Mouse (Mus musculus): ENCODE data around the gene Tlr11. TPM values are rescaled to one million over a fixed set of nuclear protein-coding genes. Genes with fewer than 3 reads are reported as not detected.

The Tlr11 gene
- polyA plus RNA-seq (2015; fragmentation: Nextera tagmentation; extraction: Ambion mirVana), result 0.07 and 0.08 TPM in 2 replicates

GRCm38 (mm10) chr14:50357593-50357992 is at the start of gene Tlr11:
TSS of gene Tlr11 (plus strand) at chr14:50357914.
- no peak within 1 kb of the TSS for H3K9ac ChIP-seq (ENCODE audit: low read depth, low read length)
- no peak within 1 kb of the TSS for H3K4me2 ChIP-seq (replicated peaks; ENCODE audit: low read depth)
- 0 out of 2 replicates have a peak, but pooled peaks cover 2% of the 10 kb centered on the region for H3K9me3 ChIP-seq (ENCODE audit: control insufficient read depth)
- H3K27me3 ChIP-seq (replicated peaks; ENCODE audit: control insufficient read depth, insufficient read depth, low read length), result no peaks in the 10 kb centered on the region
- H3K4me1 ChIP-seq (replicated peaks; ENCODE audit: control insufficient read depth, insufficient read depth, low read length), result no peaks in the 10 kb centered on the region
- H3K36me3 ChIP-seq (ENCODE audit: control insufficient read depth, insufficient read depth), result no peaks in the 10 kb centered on the region
- no peak for TF ChIP-seq CTCF (IDR thresholded peaks at IDR 0.05; ENCODE audit: low read depth)
- 82% methylated on average over 2 of the region's 2 CpGs for WGBS
- no peak within 1 kb of the TSS for H3K27ac ChIP-seq (ENCODE audit: low read depth, low read length)
- ATAC-seq, result no peak
- no peak within 1 kb of the TSS for H3K4me3 ChIP-seq (ENCODE audit: low read depth, low read length)

- Histone ChIP-seq H3K27ac (ENCODE audit: low read depth, low read length) (no peak within 1 kb of the TSS), H3K9me3 (ENCODE audit: control insufficient read depth) (no peaks in the 10 kb centered on the region), H3K9ac (ENCODE audit: low read depth, low read length) (no peak within 1 kb of the TSS), H3K4me3 (ENCODE audit: low read depth, low read length) (no peak within 1 kb of the TSS), H3K4me1 (replicated peaks; ENCODE audit: control insufficient read depth, insufficient read depth, low read length) (no peaks in the 10 kb centered on the region), H3K4me2 (replicated peaks; ENCODE audit: low read depth) (no peak within 1 kb of the TSS), H3K36me3 (ENCODE audit: control insufficient read depth, insufficient read depth) (no peaks in the 10 kb centered on the region), H3K27me3 (replicated peaks; ENCODE audit: control insufficient read depth, insufficient read depth, low read length) (no peaks in the 10 kb centered on the region)
- no peak for TF ChIP-seq CTCF (IDR thresholded peaks at IDR 0.05; ENCODE audit: low read depth)
- ATAC-seq, result no peak
- WGBS, result 41% methylated on average over 1 of the region's 1 CpGs
Measured at GRCm38 (mm10) chr14:50326661-50327060, 31.1 kb upstream of the Tlr11 start, which contains the start of gene Olfr734. TSS of gene Olfr734 (minus strand) at chr14:50326761.

GRCm38 (mm10) chr14:50348796-50349195 is 8.9 kb upstream of the Tlr11 start, which contains the start of gene Olfr735:
TSS of gene Olfr735 (minus strand) at chr14:50348872.
- ATAC-seq, result no peak
- H3K4me1 ChIP-seq (replicated peaks; ENCODE audit: control insufficient read depth, insufficient read depth, low read length), result no peaks in the 10 kb centered on the region
- no peak within 1 kb of the TSS for H3K4me2 ChIP-seq (replicated peaks; ENCODE audit: low read depth)
- no peaks in the 10 kb centered on the region for H3K36me3 ChIP-seq (ENCODE audit: control insufficient read depth, insufficient read depth)
- H3K9me3 ChIP-seq (ENCODE audit: control insufficient read depth), result no peaks in the 10 kb centered on the region
- WGBS, result 90% methylated on average over 2 of the region's 2 CpGs
- H3K9ac ChIP-seq (ENCODE audit: low read depth, low read length), result no peak within 1 kb of the TSS
- H3K4me3 ChIP-seq (ENCODE audit: low read depth, low read length), result no peak within 1 kb of the TSS
- no peaks in the 10 kb centered on the region for H3K27me3 ChIP-seq (replicated peaks; ENCODE audit: control insufficient read depth, insufficient read depth, low read length)
- no peak for TF ChIP-seq CTCF (IDR thresholded peaks at IDR 0.05; ENCODE audit: low read depth)
- no peak within 1 kb of the TSS for H3K27ac ChIP-seq (ENCODE audit: low read depth, low read length)

GRCm38 (mm10) chr14:50352438-50352837 is 5.3 kb upstream of the Tlr11 start:
- TF ChIP-seq CTCF (IDR thresholded peaks at IDR 0.05; ENCODE audit: low read depth), result peak; percentile 59
- no peak overlapping the region for H3K9ac ChIP-seq (ENCODE audit: low read depth, low read length)
- no peaks in the 10 kb centered on the region for H3K4me1 ChIP-seq (replicated peaks; ENCODE audit: control insufficient read depth, insufficient read depth, low read length)
- no peak overlapping the region for H3K4me2 ChIP-seq (replicated peaks; ENCODE audit: low read depth)
- no peak overlapping the region for H3K4me3 ChIP-seq (ENCODE audit: low read depth, low read length)
- no peak for ATAC-seq
- H3K27ac ChIP-seq (ENCODE audit: low read depth, low read length), result no peak overlapping the region
- no peaks in the 10 kb centered on the region for H3K9me3 ChIP-seq (ENCODE audit: control insufficient read depth)
- H3K36me3 ChIP-seq (ENCODE audit: control insufficient read depth, insufficient read depth), result no peaks in the 10 kb centered on the region
- 41% methylated on average over 3 of the region's 3 CpGs for WGBS
- H3K27me3 ChIP-seq (replicated peaks; ENCODE audit: control insufficient read depth, insufficient read depth, low read length), result no peaks in the 10 kb centered on the region

GRCm38 (mm10) chr14:50356725-50357124 is 989 bp upstream of the Tlr11 start:
- H3K4me2 ChIP-seq (replicated peaks; ENCODE audit: low read depth), result no peak overlapping the region
- 46% methylated on average over 2 of the region's 2 CpGs for WGBS
- H3K4me3 ChIP-seq (ENCODE audit: low read depth, low read length), result no peak overlapping the region
- no peaks in the 10 kb centered on the region for H3K4me1 ChIP-seq (replicated peaks; ENCODE audit: control insufficient read depth, insufficient read depth, low read length)
- no peak for ATAC-seq
- H3K27me3 ChIP-seq (replicated peaks; ENCODE audit: control insufficient read depth, insufficient read depth, low read length), result no peaks in the 10 kb centered on the region
- no peak overlapping the region for H3K27ac ChIP-seq (ENCODE audit: low read depth, low read length)
- H3K9me3 ChIP-seq (ENCODE audit: control insufficient read depth), result 0 out of 2 replicates have a peak, but pooled peaks cover 2% of the 10 kb centered on the region
- no peak for TF ChIP-seq CTCF (IDR thresholded peaks at IDR 0.05; ENCODE audit: low read depth)
- no peaks in the 10 kb centered on the region for H3K36me3 ChIP-seq (ENCODE audit: control insufficient read depth, insufficient read depth)
- H3K9ac ChIP-seq (ENCODE audit: low read depth, low read length), result no peak overlapping the region

- Histone ChIP-seq H3K27ac (ENCODE audit: low read depth, low read length) (no peak overlapping the region), H3K4me1 (replicated peaks; ENCODE audit: control insufficient read depth, insufficient read depth, low read length) (no peaks in the 10 kb centered on the region), H3K36me3 (ENCODE audit: control insufficient read depth, insufficient read depth) (no peaks in the 10 kb centered on the region), H3K9ac (ENCODE audit: low read depth, low read length) (no peak overlapping the region), H3K4me2 (replicated peaks; ENCODE audit: low read depth) (no peak overlapping the region), H3K9me3 (ENCODE audit: control insufficient read depth) (0 out of 2 replicates have a peak, but pooled peaks cover 2% of the 10 kb centered on the region), H3K27me3 (replicated peaks; ENCODE audit: control insufficient read depth, insufficient read depth, low read length) (no peaks in the 10 kb centered on the region), H3K4me3 (ENCODE audit: low read depth, low read length) (no peak overlapping the region)
- WGBS, result 74% methylated on average over 3 of the region's 3 CpGs
- ATAC-seq, result no peak
- TF ChIP-seq CTCF (IDR thresholded peaks at IDR 0.05; ENCODE audit: low read depth), result no peak
Measured at GRCm38 (mm10) chr14:50360480-50360879, 2.8 kb downstream of the Tlr11 start.

GRCm38 (mm10) chr14:50363561-50363960 is 5.8 kb downstream of the Tlr11 start:
- WGBS, result 87% methylated on average over 2 of the region's 2 CpGs
- Histone ChIP-seq H3K9ac (ENCODE audit: low read depth, low read length) (no peak overlapping the region), H3K9me3 (ENCODE audit: control insufficient read depth) (0 out of 2 replicates have a peak, but pooled peaks cover 2% of the 10 kb centered on the region), H3K4me2 (replicated peaks; ENCODE audit: low read depth) (no peak overlapping the region), H3K36me3 (ENCODE audit: control insufficient read depth, insufficient read depth) (no peaks in the 10 kb centered on the region), H3K27me3 (replicated peaks; ENCODE audit: control insufficient read depth, insufficient read depth, low read length) (no peaks in the 10 kb centered on the region), H3K4me1 (replicated peaks; ENCODE audit: control insufficient read depth, insufficient read depth, low read length) (no peaks in the 10 kb centered on the region), H3K27ac (ENCODE audit: low read depth, low read length) (no peak overlapping the region), H3K4me3 (ENCODE audit: low read depth, low read length) (no peak overlapping the region)
- ATAC-seq, result no peak
- no peak for TF ChIP-seq CTCF (IDR thresholded peaks at IDR 0.05; ENCODE audit: low read depth)
